Mouse (Mus musculus): Measurements from ENCODE around the gene Ebf1.

The Ebf1 gene

GRCm38 (mm10) chr11:44619131-44619886 is 2.2 kb downstream of the Ebf1 start:
- DNase-seq (ENCODE audit: extremely low read depth, low read depth) = no peak

- no peak for DNase-seq (ENCODE audit: extremely low read depth, low read depth)
Measured at GRCm38 (mm10) chr11:44619887-44620693, 3.0 kb downstream of the Ebf1 start.

GRCm38 (mm10) chr11:44620694-44621446 is 3.8 kb downstream of the Ebf1 start:
- no peak for DNase-seq (ENCODE audit: extremely low read depth, low read depth)

GRCm38 (mm10) chr11:44621615-44622014 is 4.5 kb downstream of the Ebf1 start:
- no peak for DNase-seq (ENCODE audit: extremely low read depth, low read depth)

GRCm38 (mm10) chr11:44622023-44622731 is 5.1 kb downstream of the Ebf1 start:
- no peak for DNase-seq (ENCODE audit: extremely low read depth, low read depth)

- no peak for DNase-seq (ENCODE audit: extremely low read depth, low read depth)
Measured at GRCm38 (mm10) chr11:44624564-44624963, 7.4 kb downstream of the Ebf1 start.

GRCm38 (mm10) chr11:44626065-44626464 is 8.9 kb downstream of the Ebf1 start:
- DNase-seq (ENCODE audit: extremely low read depth, low read depth) = no peak

GRCm38 (mm10) chr11:44628412-44628811 is 11.3 kb downstream of the Ebf1 start:
- DNase-seq (ENCODE audit: extremely low read depth, low read depth) = no peak

- DNase-seq (ENCODE audit: extremely low read depth, low read depth) = no peak
Measured at GRCm38 (mm10) chr11:44632064-44632968, 15.2 kb downstream of the Ebf1 start.

GRCm38 (mm10) chr11:44633001-44633693 is 16.0 kb downstream of the Ebf1 start:
- no peak for DNase-seq (ENCODE audit: extremely low read depth, low read depth)

GRCm38 (mm10) chr11:44634552-44635193 is 17.6 kb downstream of the Ebf1 start:
- no peak for DNase-seq (ENCODE audit: extremely low read depth, low read depth)

- no peak for DNase-seq (ENCODE audit: extremely low read depth, low read depth)
Measured at GRCm38 (mm10) chr11:44636241-44636640, 19.1 kb downstream of the Ebf1 start.

- DNase-seq (ENCODE audit: extremely low read depth, low read depth) = no peak
Measured at GRCm38 (mm10) chr11:44638193-44638754, 21.2 kb downstream of the Ebf1 start.

GRCm38 (mm10) chr11:44641496-44641895 is 24.4 kb downstream of the Ebf1 start:
- no peak for DNase-seq (ENCODE audit: extremely low read depth, low read depth)

- DNase-seq (ENCODE audit: extremely low read depth, low read depth) = no peak
Measured at GRCm38 (mm10) chr11:44654340-44655019, 37.4 kb downstream of the Ebf1 start.

GRCm38 (mm10) chr11:44655468-44655867 is 38.4 kb downstream of the Ebf1 start:
- DNase-seq (ENCODE audit: extremely low read depth, low read depth) = no peak

GRCm38 (mm10) chr11:44656916-44657315 is 39.8 kb downstream of the Ebf1 start:
- no peak for DNase-seq (ENCODE audit: extremely low read depth, low read depth)

GRCm38 (mm10) chr11:44657833-44658395 is 40.8 kb downstream of the Ebf1 start:
- DNase-seq (ENCODE audit: extremely low read depth, low read depth) = no peak
